Mouse (Mus musculus) layer of hippocampus, adult 11-12 months (tissue): ENCODE measurements at regions not wholly inside any gene's neighbourhood (a gene's known extent, or its start where the extent isn't known, plus 50 kb on each side); places are given as distances from the start of the nearest gene placed in this dataset.

Source experiments
- DNase-seq: peaks from one replicate; pipeline ENCODE4 v3.0.0; 2022; ENCODE audit warnings: low spot score

GRCm38 (mm10) chr12:39840179-39840578 lies 197.6 kb downstream of the Arl4a start:
- DNase-seq: no peak

GRCm38 (mm10) chr12:39831079-39831478 lies 206.7 kb downstream of the Arl4a start:
- DNase-seq: no peak

- DNase-seq: no peak
Measured at GRCm38 (mm10) chr12:39830530-39830929, 207.3 kb downstream of the Arl4a start.

GRCm38 (mm10) chr12:39822671-39823070 lies 215.2 kb downstream of the Arl4a start:
- DNase-seq: no peak

- no peak for DNase-seq
Measured at GRCm38 (mm10) chr12:39801536-39801935, 236.3 kb downstream of the Arl4a start.

GRCm38 (mm10) chr12:39797843-39798242 lies 240.0 kb downstream of the Arl4a start:
- peak; percentile 4 for DNase-seq

- no peak for DNase-seq
Measured at GRCm38 (mm10) chr12:39796939-39797338, 240.9 kb downstream of the Arl4a start.

- no peak for DNase-seq
Measured at GRCm38 (mm10) chr12:39785026-39785425, 252.8 kb downstream of the Arl4a start.

GRCm38 (mm10) chr12:39784532-39784931 lies 253.3 kb downstream of the Arl4a start:
- no peak for DNase-seq

- DNase-seq: no peak
Measured at GRCm38 (mm10) chr12:39776173-39776572, 261.7 kb downstream of the Arl4a start.

- DNase-seq: no peak
Measured at GRCm38 (mm10) chr12:39766988-39767387, 270.8 kb downstream of the Arl4a start.

GRCm38 (mm10) chr12:39763529-39763928 lies 274.3 kb downstream of the Arl4a start:
- DNase-seq: no peak

GRCm38 (mm10) chr12:39761946-39762345 lies 275.9 kb downstream of the Arl4a start:
- no peak for DNase-seq

- no peak for DNase-seq
Measured at GRCm38 (mm10) chr12:39761326-39761725, 276.5 kb downstream of the Arl4a start.

- DNase-seq: no peak
Measured at GRCm38 (mm10) chr12:39757975-39758374, 279.9 kb downstream of the Arl4a start.

GRCm38 (mm10) chr12:39751850-39752249 lies 286.0 kb downstream of the Arl4a start:
- no peak for DNase-seq

GRCm38 (mm10) chr12:39742156-39743063 lies 295.4 kb downstream of the Arl4a start:
- no peak for DNase-seq

GRCm38 (mm10) chr12:39741051-39741847 lies 296.6 kb downstream of the Arl4a start:
- DNase-seq: no peak

GRCm38 (mm10) chr12:39736966-39737365 lies 300.9 kb downstream of the Arl4a start:
- no peak for DNase-seq

GRCm38 (mm10) chr12:39736097-39736920 lies 301.5 kb downstream of the Arl4a start:
- no peak for DNase-seq

GRCm38 (mm10) chr12:39734176-39734575 lies 303.6 kb downstream of the Arl4a start:
- DNase-seq: no peak

GRCm38 (mm10) chr12:39731177-39731576 lies 306.6 kb downstream of the Arl4a start:
- no peak for DNase-seq
